Mouse (Mus musculus): ENCODE results near the gene Gls. TPM values are rescaled to one million over a fixed set of nuclear protein-coding genes. Genes with fewer than 3 reads are reported as not detected.

Gene Gls
- polyA plus RNA-seq, 3 experiments from 2014 or later: 54.1 to 79.4 (median 63.3) TPM

DNA sequence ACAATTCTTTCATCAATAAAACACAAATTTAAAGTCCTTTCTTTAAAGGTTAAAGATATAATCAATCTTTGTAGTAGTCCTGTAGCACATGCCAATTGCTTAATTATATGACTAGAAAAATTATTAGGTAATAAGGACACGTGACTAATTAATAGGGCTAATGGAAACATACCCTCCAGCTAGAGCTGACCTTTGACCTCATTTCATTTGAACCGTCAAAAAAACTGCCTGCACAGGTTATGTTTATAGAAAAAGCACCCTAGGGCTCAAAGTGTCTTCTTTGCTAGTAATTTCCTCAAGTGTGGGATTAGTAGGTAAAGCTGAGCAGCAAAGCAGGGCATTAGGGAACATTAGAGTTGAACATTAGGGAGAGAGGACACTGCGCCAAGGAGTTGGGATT is 9.2 kb upstream of the Gls start:
- no peak for ATAC-seq

DNA sequence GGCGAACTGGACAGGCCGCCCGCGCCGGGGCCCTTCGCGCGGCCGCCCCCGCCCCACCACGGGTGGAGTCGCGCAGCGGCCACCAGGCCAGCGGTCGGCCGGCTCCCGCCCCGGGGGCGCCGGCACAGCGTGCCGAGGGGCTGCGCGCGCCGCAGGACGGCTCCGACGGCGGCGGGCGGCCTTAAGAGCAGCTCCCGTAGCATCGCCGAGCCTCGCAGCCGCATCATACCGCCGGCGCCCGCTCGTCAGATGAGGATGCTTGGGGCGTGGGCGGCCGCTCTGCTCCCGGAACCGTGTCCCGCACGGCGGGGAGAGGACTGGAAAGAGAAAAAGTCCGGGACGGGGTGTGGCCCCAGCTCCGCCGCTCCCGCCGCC is 279 bp downstream of the Gls start:
- ATAC-seq: peak; percentile 36

DNA sequence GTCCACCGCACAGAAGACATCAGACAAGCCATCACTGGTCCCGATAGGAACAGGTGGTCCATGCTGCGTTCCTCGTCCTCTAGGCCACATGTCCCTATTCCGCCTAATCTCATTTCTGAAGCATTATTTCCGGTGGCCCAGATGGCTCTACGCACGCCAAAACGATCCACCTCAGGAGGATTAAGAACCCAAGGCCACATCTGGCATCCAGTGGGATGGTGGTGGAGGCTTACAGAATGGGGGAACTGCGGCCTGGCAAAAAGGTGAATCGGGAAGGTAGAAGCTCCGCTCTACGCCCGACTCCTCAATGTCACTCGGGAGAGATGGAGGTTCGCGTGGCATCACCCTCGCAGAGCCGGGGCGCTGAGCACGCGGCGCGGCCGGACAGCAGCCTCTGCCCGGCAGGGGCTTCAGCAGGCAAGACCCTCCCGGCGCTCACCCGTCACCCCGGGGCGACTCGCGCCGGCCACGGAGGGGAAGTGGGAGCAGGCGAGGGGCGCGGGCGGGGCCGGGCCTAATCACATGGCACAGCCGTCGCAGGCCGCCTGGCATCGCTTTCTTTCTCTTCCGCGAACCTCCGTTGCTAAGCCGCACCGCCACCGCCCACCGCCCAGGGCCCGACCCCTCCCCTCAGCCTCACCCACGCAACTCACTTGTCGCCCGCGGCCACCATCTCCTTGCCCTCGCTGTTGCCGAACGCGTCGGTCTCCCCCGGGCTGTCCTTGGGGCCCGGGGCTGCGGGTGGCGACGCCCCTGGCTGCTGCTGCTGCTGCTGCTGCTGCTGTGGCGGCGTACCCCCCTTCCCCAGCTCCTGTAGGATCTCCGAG is 880 bp downstream of the Gls start:
- peak; percentile 44 for ATAC-seq

DNA sequence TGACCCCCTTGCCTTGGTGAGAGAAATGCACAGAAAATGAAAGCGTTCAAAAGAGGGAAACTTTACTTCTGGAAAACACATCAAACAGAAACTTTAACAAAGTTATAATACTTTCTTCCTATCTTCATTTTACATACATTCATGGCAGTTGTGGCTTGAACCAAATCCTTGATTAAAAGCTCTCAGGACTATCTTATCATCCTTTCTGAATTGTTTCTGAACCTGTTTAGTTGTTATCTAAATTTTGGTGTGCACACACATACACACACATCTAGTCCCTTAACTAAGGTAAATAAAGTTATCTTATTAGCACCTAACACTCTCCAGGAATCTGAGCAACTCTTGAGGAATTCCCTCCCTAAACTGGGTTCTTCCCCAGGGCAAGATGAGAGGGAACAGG is 2.6 kb downstream of the Gls start:
- ATAC-seq: no peak

DNA sequence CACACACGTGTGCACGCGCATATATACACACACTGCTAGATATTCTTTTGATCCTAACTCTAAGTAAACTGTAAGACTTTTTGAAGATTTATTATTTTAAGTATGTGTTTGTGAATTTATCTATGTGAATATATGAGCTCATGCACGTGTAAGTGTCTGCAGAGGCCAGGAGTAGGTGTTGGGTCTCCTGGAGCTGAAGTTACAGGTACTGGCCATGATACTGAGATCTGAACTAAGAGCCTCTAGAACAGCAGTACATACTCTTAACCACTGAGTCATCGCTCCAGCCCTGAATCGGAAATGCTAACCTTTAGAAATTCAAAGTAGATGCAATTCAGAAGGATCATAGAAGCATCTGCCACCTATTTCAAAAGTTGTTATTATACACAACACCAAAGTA is 4.9 kb downstream of the Gls start:
- ATAC-seq: no peak

DNA sequence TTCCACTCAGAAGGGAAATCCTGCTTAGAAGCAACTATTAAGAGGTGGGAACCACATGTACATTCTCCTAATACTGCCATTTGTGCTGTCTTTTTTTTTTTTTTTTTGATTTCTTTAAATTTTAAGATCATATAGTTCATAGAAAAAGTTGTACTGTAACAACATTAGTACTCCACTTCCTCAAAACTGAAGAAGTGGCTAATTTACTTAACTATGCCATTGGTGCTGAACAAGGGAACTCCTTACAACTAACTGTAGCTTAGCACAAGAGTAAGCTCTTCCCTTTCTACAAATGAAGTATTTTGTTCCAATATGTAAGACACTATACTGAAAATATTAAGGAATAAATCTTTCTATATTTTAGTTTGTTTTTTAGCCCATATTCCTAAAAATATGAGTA is 6.6 kb downstream of the Gls start:
- ATAC-seq: no peak

DNA sequence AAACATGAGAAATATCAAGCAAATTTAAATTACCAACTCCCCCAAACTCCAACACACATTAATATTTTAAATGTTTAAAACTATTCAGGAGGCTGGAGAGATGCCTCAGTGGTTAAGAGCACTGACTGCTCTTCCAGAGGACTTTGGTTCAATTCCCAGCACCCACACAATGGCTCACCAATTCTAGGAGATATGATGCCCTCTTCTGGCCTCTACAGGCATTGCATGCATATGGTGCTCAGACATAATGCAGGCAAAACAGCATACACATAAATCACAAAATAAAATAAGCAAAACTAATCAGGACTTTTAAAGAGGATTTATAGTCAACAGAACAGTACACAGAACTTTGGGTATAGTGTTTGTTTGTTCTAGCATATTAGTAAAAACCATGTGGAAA is 16.3 kb downstream of the Gls start:
- ATAC-seq: no peak

DNA sequence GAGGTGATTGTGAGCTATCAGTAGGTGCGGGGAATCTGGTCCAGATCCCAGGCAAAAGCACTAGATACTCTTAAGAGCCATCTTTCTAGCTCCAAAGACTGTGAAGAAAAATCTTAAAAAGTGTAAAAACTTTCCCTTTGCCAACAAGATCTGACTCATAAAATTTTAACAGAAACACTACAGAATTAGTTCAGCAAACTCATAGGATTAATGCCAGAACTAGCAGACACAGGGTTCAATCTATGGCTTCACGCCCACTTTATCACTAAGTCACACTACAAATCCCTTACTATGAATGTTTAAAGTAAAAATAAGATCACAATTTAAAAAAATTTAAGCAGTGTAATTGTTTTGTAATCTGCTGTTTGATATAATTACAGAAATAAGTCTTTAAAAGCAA is 50.0 kb downstream of the Gls start:
- ATAC-seq: no peak

DNA sequence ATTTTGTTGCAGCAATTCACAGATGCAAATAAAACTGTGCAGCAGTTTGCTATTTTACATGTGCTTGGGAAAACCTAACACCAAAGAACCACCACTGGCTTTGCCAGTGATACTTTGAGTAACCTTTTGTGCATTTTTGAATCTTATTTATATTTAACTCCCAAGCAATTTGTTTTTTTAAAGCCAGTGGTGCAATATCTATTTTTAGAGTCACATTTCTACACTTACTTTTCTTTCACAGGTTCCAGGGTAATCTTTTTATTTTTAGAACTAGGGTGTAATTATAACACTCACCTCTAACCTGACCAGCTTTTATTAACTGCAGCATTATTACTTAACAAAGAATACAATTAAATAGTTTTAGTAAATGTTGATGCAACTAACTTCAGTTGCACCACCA is 51.0 kb downstream of the Gls start:
- no peak for ATAC-seq

DNA sequence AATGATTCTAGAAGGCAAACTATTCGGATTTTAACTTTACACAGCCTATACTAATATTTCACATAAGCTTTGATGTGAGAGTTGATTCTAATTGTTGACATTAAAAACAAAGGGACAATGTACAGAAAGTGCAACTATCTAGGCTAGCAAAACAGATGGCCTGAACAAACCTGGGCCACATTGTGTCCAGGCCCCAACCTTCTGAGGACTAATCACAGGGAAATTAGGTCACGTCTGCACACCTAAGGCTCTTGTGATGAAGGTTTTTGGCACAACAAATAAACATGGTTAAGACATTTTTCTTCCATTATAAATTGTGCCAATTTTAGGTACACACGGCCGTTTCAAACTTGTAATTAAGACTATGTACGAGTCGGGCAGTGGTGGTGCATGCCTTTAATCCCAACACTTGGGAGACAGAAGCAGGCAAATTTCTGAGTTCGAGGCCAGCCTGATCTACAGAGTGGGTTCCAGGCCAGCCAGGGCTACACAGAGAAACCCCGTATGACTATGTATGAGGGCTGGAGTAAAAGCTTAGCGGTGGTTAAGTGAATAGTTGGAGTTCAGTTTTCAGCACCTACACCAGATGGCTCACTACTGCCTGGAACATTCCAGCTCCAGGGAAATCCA is 53.0 kb downstream of the Gls start:
- ATAC-seq: no peak

DNA sequence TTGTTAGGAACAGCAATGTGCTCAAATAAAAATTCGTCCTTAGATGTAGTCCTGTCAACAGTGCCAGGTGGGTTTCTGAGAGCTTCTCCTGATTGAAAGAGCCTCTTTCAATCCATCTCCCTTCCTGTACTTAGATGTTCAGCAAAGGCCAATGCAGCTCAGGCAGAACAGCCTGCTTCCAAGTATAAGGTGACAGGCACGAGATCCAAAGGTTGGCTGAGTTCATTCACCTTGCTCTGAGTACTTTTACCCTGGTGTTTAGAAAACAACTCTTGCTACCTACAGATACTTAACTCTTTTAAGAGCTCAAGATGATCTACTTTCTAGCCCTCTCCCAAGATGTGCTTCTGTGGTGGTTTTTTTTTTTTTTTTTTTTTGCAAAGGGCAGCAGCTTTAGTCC is 56.0 kb downstream of the Gls start:
- no peak for ATAC-seq

DNA sequence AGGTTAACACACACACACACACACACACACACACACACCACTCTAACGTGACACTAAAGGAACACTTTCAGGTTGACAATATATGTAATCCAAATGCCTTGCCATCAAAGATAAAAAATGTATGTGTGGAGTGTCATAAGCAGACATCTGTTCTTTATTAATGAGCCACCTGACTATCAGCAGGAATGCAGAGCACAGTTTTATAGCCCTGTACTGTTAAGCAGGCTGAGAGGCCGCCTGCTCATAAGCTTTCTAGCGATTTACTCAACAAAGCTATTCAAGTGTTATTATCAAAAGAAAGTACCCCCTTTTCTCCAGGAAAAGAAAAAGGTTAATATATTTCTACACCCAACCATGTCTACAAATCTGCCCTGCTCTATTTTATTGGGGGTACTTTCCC is 57.0 kb downstream of the Gls start:
- ATAC-seq: no peak

DNA sequence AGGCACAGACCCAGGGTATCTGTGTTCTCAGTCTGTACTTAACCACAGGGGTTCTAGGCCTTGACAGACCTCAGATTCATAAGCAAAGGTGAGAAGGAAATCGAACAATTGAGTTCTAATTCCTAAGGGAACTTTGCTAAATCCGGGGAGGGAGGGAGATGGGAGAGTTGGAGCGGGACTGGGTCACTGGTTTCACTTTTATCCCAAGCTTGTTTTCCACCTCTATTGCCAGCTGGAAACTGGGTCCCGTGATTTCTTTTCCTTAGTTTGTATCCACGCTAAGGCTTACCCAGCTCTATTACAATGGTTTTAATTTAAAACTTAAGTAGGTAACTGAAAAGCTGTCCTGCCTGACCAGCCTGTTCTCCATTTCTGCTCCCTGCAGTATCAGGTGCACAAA is 57.7 kb downstream of the Gls start:
- ATAC-seq: no peak

DNA sequence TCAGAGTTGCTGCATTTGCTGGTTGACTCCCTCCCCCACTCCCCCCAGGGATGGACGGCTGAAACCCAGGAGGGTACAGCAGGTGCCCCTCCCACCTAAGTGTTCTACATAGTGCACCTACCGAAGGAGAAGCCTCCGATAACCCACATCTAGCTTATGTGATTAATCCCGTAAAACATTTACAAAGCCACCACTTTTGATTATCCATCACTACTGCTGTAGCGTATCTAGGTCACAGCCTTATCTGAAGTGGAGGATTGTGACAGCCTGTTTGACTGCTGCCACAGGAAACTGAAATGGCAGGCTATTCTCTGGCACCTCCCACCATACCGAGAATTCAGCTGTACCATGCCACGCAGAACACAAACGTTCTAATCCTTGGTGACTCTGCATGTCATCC is 61.8 kb downstream of the Gls start:
- ATAC-seq: peak; percentile 33

DNA sequence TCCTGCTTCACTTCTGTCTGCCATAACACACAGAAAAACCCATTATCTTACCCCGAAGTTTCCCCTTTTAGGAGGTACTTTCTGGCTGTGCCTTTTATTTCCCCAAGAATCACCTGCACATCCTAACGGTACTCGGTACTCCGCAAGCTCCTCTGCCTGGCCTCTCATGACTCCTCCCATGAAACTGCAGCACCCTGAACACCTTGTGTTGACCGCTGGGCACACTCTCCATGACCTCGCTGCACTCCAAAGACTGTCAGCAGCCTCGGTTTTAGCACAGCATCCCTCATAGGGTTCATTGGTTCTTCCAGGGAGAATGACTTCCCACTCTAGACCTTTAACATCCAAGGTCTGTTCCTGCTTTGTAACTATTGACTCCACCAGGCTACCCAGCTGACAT is 62.3 kb downstream of the Gls start:
- no peak for ATAC-seq

DNA sequence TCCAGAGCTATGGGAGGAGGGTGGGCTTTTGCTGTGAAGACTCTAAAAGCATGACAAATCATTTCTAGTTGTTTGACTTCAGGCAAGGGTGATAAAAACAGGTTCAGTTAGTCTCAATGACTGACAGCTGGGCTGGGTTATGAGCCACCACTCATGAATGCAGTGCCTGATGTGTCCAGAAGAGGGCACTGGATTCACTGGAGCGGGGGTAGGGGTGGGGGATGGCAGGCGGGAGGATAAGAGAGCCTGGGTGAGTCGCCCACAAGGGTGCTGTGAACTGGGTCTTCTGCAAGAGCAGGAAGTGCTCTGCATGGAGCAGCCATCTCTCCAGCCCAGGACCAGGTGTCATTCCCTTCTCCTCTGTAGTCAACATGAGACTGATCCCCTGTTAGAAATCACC is 63.0 kb downstream of the Gls start:
- peak; percentile 29 for ATAC-seq

DNA sequence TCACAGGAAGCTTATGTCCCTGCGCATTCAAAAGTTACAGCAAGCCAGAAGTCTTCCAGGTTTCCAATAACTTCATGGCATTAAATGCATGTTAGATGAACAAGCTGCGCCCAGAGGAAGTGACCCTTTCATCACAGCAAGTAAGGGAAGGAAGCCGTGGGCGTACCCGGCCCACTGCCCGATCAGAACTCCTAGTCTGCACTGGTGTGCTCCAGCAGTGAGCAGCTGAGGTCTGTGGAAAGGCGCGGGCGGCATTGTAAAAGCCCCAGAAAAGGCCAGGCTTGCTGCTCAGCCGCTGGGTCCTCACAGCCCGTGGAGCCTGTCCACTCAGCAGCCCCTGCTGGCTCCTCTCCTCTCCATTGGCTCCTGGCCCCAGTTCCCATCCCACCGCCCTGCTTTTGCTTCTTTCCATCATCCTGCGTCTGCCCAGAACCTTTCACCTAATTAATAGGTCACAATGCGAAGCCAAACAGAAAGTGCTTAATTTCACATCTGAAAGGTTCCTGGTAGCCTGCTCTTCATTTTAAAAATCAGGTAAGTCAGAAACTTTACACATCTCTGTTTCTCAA is 66.3 kb downstream of the Gls start:
- ATAC-seq: peak; percentile 21

DNA sequence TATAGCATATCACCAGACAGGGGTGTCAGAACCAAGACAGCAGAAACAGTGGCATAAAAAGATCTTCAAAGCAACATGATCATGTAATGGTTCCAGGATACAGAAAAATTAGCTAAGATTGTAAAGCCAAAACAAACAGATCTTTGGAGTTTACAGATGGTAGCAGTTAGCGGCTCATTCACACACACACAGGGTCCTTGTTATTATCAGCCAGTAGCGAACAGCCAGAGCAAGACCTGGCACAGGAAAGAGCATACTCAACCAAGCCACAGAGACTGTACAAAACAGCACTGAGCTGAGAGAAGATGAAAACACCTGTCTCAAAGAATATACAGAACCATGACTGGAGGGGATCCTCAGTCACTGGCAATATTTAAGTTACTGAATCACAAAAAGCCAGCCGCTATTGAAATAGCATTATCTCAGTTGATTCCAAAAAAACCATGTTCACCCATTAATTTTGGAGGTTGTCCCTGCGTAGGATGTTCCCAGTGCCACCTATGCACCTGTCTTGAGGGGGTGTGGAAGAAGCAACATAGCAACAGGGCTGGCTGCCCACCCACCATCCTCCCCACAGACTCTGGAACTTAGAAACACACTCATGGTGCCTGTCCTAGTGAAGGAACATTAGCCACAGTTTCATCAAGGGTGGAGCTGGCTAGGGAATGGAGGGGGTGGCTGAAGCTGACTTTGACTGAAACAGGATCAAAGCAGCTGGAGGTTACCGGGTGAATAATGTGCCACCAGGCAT is 69.2 kb downstream of the Gls start:
- no peak for ATAC-seq

DNA sequence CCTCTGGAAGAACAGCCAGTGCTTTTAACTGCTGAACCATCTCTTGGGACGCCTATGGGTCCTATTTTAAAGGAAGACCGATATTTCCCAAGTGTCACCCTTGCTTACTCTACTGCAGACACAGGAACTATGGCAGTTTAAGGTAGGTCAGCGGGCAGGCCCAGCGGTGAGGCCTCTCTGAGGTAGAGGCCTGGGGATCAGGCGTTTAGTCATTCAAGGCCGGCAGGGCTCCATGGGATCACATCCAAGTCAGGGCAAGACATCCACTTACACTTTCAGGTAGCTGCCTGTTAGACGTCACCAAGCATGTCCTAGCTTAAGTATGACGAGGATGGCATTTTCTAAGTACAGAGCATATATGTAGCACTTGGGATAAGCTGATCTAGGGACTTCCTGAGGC is 71.9 kb downstream of the Gls start:
- no peak for ATAC-seq

DNA sequence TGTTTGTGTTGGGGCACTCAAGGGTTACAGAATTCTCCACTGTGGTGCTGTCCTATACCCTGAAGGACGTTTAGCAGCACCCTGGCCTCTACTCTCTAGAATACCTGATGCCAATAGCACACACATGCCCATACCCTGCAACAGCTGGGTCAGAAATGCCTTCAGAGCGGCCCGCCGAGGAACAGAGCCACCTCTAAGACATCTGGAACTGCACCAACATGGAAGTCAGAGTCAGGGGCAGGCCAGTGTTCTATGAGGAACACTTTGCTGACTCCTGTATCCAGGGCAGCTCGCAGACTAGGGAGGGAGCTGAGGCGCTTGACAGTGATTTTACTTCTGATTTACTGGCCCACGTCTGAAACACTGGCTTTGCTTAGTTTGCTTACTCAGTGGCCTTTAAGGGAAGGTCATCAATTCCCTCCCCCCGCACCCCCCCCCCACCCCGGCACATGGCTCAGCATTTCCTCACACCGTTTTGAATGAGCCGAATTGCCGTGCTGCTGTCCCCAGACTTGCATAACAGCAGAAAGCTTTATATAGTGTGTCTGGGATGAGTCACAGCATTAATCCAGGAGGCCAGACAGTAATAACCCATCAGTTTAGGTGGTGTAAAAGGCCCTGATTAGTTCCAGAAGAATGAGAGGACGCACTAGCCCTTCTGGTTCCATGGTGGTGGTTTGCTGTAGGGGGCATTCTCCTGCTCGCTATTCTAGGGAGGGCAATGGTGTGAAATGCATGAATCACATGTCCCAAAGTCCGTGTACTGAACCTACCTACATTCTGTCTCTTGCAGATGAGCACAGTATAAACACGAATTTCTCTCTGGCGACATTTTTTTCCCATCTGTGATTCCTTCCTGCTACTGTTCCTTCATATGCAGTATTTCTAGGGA is 74.3 kb downstream of the Gls start:
- ATAC-seq: no peak

DNA sequence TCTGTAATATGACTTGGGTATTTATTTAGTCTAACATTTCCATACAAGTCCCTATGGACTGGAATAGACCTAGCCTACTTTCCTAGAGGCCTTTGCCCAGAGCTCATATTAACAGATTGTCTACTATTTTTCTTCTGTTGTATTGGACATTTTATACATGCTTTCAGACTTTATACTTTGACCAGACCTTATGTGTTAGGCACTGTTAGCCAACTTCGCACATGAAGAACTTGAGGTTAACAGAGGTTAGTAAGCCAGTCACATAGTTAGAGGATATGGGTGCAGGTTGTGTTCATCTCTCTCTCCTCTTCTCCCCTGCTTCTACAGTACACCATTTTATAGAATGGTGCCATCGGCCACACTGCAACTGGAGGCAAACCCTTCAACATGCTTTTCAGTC is 75.0 kb downstream of the Gls start:
- no peak for ATAC-seq

DNA sequence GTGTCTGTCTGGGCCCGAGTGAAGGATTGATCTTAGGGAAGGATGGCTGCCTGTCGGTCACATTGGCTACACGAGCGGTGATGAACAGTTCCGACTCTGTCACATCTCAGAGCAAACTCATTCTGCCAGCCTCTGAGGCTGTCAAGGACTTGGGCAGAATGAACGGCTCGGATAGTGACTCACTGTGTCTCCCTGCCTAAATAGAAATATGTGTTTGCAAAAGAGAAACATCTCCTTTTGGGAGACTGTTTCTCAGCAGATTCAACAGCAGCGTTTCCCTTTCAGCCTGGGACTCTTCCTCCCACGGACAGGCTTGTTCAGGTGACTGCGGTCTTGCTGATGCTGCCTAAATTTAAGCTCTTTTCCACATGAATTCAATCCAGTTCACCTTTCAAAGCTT is 76.7 kb downstream of the Gls start:
- ATAC-seq: no peak

DNA sequence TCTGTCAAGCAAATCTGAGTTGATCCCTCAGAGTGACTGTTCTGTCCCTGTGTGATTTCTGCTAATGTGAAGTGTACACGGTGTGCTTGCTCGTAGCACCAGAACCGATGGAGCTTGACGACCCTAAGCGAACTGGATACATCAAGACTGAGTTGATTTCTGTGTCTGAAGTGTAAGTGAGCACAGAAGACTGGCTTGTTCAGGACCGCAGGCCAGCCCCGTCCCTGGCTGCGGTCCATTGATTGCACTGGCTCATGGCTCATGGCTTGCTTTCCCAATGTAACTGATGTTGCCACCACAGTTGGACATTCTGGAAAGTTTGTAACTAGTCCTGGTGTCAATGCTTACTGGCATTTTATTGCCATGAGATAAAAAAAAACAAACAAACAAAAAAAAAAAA is 78.1 kb downstream of the Gls start:
- no peak for ATAC-seq

Measured in inflammation-experienced regulatory T-cells, adult 6 months (primary cell).